Mouse (Mus musculus): ENCODE data around the gene Nhlh2. TPM values are rescaled to one million over a fixed set of nuclear protein-coding genes. Genes with fewer than 3 reads are reported as not detected.

The Nhlh2 gene
- total RNA-seq (2022), result 1 to 10 TPM in 3 of 4 experiments, under 1 TPM in 1; 0.79 to 1.4 (median 1.3) TPM

GRCm38 (mm10) chr3:102009926-102010381 is at the start of gene Nhlh2:
Gene Nhlh2, plus strand, starts transcription at chr3:102010076.
- DNase-seq (ENCODE audit: low spot score in 2 of 2), result no peak

GRCm38 (mm10) chr3:101961146-101961835 is 48.6 kb upstream of the Nhlh2 start:
- no peak for DNase-seq (ENCODE audit: low spot score in 2 of 2)

GRCm38 (mm10) chr3:101963501-101963900 is 46.4 kb upstream of the Nhlh2 start:
- DNase-seq (ENCODE audit: low spot score in 2 of 2), result no peak

DNA sequence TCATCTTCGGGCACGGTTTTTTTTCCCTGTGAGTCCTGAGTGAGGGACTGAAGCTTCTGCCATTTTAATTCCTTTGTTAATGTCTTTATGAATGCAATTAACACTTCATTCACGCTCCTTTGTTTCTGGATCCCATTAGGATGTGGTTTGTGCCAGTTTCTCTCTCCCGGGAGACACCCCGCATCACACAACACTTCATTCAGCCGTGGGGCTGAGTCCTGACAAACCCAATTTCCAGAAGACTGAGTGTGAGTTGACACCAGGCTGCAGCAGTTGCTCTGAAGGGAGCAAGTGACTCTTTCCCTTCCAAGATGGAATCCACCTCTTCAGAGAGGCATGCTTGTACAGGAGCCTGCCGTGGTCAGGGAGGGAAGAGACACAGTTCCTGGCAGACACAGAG is 45.5 kb upstream of the Nhlh2 start:
- no peak for DNase-seq (ENCODE audit: low spot score in 2 of 2)

GRCm38 (mm10) chr3:101966825-101967558 is 42.9 kb upstream of the Nhlh2 start:
- DNase-seq (ENCODE audit: low spot score in 2 of 2), result peak; percentile 19 to 28

GRCm38 (mm10) chr3:101975337-101975736 is 34.5 kb upstream of the Nhlh2 start:
- no peak for DNase-seq (ENCODE audit: low spot score in 2 of 2)

GRCm38 (mm10) chr3:101978299-101978994 is 31.4 kb upstream of the Nhlh2 start:
- DNase-seq (ENCODE audit: low spot score in 2 of 2), result peak in 1 of 2 experiments; percentile 17

- DNase-seq (ENCODE audit: low spot score in 2 of 2), result no peak
These were observed 26.0 kb upstream of the Nhlh2 start for GRCm38 (mm10) chr3:101983917-101984316.

GRCm38 (mm10) chr3:101985634-101986033 is 24.2 kb upstream of the Nhlh2 start:
- DNase-seq (ENCODE audit: low spot score in 2 of 2), result peak in 1 of 2 experiments; percentile 7

GRCm38 (mm10) chr3:101990136-101990535 is 19.7 kb upstream of the Nhlh2 start:
- no peak for DNase-seq (ENCODE audit: low spot score in 2 of 2)

- DNase-seq (ENCODE audit: low spot score in 2 of 2), result no peak
These were observed 18.8 kb upstream of the Nhlh2 start for GRCm38 (mm10) chr3:101990995-101991516.

DNA sequence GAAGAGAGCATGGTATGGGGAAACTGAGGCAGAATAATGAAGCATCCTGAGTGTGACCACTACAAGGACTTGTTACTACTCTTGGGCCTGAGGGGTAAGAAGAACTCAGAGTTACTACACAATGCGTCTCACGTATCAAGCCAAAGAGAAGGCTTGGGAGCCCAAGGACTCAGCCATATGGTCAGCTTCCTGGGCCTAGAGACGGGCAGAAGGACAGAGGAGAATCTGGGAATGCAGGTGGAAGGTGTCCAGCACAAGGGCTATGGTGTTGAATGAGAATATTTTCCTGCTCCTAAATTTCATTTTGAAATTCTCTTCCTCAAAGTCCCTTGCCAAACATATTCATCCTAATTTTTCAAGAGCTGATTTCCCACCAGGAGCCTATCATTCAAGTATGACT is 12.0 kb upstream of the Nhlh2 start:
- DNase-seq (ENCODE audit: low spot score in 2 of 2), result no peak

- no peak for DNase-seq (ENCODE audit: low spot score in 2 of 2)
These were observed 923 bp downstream of the Nhlh2 start for GRCm38 (mm10) chr3:102010681-102011317.

GRCm38 (mm10) chr3:102011318-102012075 is 1.6 kb downstream of the Nhlh2 start:
- DNase-seq (ENCODE audit: low spot score in 2 of 2), result no peak

- DNase-seq (ENCODE audit: low spot score in 2 of 2), result no peak
These were observed 2.3 kb downstream of the Nhlh2 start for GRCm38 (mm10) chr3:102012076-102012610.

- peak in 1 of 2 experiments; percentile 23 for DNase-seq (ENCODE audit: low spot score in 2 of 2)
These were observed 2.8 kb downstream of the Nhlh2 start for GRCm38 (mm10) chr3:102012611-102013211.

DNA sequence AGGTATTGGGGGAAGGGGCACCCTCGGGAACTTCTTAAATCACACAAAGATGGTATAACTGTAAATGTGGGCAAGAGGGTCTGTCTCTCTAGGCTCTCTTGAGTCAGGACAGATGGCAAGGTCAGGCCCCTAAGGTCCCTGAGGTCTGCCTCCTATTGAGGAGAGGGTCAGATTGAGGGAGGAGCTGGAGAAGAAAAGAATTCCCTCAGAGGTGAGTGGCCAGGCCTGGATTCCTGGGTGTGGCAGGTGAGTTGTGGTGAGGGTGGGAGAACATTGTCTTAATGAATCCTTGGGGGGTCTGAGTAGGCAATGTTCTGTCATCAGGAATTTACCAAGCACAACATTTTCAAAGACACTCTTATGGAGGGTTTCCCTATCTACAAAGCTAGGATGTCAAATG is 10.7 kb downstream of the Nhlh2 start:
- no peak for DNase-seq (ENCODE audit: low spot score in 2 of 2)

DNA sequence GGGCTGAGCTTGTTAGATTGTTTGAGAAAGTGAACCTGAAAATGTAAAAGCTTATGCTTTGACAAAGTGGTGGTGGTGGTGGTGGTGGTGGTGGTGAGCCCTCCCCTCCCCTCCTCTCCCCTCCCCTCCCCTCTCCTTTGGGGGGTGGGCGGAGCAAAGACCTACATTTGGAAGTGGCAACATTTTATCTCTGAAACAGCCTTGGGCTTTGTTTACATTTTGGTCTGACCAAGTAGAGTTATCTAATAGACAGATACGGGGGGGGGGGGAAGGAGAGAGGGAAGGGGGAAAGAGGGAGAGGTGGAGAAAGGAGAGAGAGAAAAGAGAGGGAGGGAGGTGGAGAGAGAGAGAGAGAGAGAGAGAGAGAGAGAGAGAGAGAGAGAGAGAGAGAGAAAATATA is 12.8 kb downstream of the Nhlh2 start:
- DNase-seq (ENCODE audit: low spot score in 2 of 2), result no peak

DNA sequence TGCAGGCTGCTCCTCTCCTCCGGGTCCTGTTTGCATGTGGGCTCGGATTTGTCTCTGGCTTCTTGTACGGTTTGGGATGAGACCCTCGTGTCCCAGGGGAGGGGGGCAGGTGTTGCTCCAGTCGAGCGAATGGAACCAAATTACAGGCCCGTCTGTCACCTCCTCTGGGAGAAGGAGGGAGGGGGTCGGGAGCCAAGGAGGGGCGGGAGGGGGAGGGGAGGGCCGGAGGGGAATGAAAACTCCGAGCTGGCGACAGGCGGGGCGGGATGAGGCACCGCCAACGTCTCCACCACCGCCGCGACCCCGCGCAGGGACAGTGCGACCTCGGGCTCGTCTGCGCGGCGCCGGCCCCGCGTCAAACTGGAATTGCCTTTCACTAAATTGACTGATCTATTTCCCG is 13.5 kb downstream of the Nhlh2 start:
- DNase-seq (ENCODE audit: low spot score in 2 of 2), result no peak

GRCm38 (mm10) chr3:102023829-102024228 is 14.0 kb downstream of the Nhlh2 start:
- DNase-seq (ENCODE audit: low spot score in 2 of 2), result no peak

Measured in layer of hippocampus, adult 8-10 months (tissue).